Mouse (Mus musculus): Measurements from ENCODE around the gene Fbxo11. TPM values are rescaled to one million over a fixed set of nuclear protein-coding genes. Genes with fewer than 3 reads are reported as not detected.
"Not testable (repeated sequence)": the region's sequence is repeated elsewhere in the genome, so short reads cannot be mapped to it uniquely, and the experiment has no call there.

Fbxo11 gene
- polyA plus RNA-seq, 1 experiment from 2014 or later, result 4.1 TPM

DNA sequence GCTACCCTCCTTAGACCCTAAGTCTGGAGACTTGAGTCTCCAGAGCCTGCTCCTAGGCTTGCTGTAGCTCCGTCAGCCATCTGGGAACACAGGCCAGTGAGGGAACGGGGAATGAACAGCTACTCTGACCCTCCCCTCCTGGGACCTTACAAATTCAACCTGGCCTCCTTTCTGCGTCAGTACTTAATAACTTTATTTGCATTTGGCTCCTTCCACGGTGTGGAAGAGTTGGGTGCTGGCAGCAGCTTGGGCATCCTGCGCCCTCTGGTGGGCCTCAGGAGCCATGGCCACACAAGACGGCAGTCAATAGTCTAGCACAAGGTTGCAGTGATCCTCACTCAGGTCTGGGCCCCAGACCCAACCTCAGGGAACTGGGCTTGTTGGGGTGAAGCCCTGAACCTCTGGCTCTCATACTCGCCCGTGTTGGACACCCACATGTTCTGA lies 96.6 kb downstream of the Fbxo11 start:
- TF ChIP-seq CTCF (IDR thresholded peaks at IDR 0.05; ENCODE audit: low read depth), result 0 out of 2 replicates have a peak, but pooled peaks have one; percentile 8
- ATAC-seq, result peak; percentile 76
- not testable (repeated sequence) for H3K4me2 ChIP-seq (ENCODE audit: low read depth, low read length); H3K4me1 ChIP-seq (ENCODE audit: insufficient read depth); H3K4me3 ChIP-seq (ENCODE audit: low read depth, low read length); H3K27ac ChIP-seq (ENCODE audit: low read depth); H3K9me3 ChIP-seq (ENCODE audit: low read length); H3K27me3 ChIP-seq (ENCODE audit: insufficient read depth, low read length); H3K36me3 ChIP-seq (replicated peaks; ENCODE audit: insufficient read depth, low read length); H3K9ac ChIP-seq (replicated peaks); DNase-seq
- 50% methylated on average over 6 of the region's 8 CpGs for WGBS (ENCODE audit: insufficient replicate concordance)

GRCm38 (mm10) chr17:87963081-87964075 lies 101.7 kb downstream of the Fbxo11 start:
- DNase-seq (no peak), ATAC-seq (no peak)
- H3K4me3 ChIP-seq (ENCODE audit: low read depth, low read length), result no peak overlapping the region
- H3K4me1 ChIP-seq (ENCODE audit: insufficient read depth), result no peaks in the 10 kb centered on the region
- peaks cover 2% of the 10 kb centered on the region; the same call in 1 of the 2 replicates for H3K9me3 ChIP-seq (ENCODE audit: low read length)
- no peak overlapping the region for H3K4me2 ChIP-seq (ENCODE audit: low read depth, low read length)
- H3K27ac ChIP-seq (ENCODE audit: low read depth), result no peak overlapping the region
- TF ChIP-seq CTCF (IDR thresholded peaks at IDR 0.05; ENCODE audit: low read depth) (no peak), EP300 (IDR thresholded peaks at IDR 0.05; ENCODE audit: low read depth) (no peak)
- no peaks in the 10 kb centered on the region for H3K36me3 ChIP-seq (replicated peaks; ENCODE audit: insufficient read depth, low read length)
- H3K27me3 ChIP-seq (ENCODE audit: insufficient read depth, low read length), result no peaks in the 10 kb centered on the region
- H3K9ac ChIP-seq (replicated peaks), result no peak overlapping the region
- WGBS (ENCODE audit: insufficient replicate concordance), result 87% methylated on average over 13 of the region's 14 CpGs

DNA sequence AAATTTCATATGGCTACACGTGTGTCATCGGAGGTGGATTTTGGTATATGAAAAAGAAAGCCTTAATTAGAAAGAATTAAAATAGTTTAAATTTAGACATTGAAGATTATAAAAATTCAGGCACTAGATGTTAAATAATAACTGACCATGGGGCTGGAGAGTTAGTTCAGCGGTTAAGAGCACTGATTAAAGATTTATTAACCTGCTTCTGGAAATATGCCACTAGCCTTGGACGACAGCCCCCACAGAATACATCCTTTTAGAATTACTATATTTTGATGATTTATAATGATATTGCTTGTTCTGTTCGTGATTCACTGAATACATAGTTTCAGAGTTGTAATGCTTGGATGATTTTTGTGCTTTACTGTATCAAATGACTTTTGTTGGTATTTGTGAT lies 105.2 kb downstream of the Fbxo11 start:
- not testable (repeated sequence) for H3K4me3 ChIP-seq (ENCODE audit: low read depth, low read length); H3K4me1 ChIP-seq (ENCODE audit: insufficient read depth); H3K27ac ChIP-seq (ENCODE audit: low read depth); H3K4me2 ChIP-seq (ENCODE audit: low read depth, low read length); H3K9ac ChIP-seq (replicated peaks); DNase-seq; H3K27me3 ChIP-seq (ENCODE audit: insufficient read depth, low read length); ATAC-seq; H3K9me3 ChIP-seq (ENCODE audit: low read length); H3K36me3 ChIP-seq (replicated peaks; ENCODE audit: insufficient read depth, low read length)
- 76% methylated on average over 5 of the region's 5 CpGs for WGBS (ENCODE audit: insufficient replicate concordance)

DNA sequence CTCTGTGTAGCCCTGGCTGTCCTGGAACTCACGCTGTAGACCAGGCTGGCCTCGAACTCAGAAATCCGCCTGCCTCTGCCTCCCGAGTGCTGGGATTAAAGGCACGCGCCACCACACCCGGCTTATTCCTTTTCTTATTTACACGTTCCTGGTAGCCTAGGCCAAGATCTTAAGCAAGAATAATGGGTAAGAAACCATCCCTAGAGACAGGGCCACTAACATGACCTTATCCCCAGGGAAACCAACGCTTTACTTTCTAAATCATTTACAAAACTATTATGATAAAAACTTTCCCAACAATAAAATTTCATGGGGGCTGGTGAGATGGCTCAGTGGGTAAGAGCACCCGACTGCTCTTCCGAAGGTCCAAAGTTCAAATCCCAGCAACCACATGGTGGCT lies 105.7 kb downstream of the Fbxo11 start:
- ATAC-seq; H3K27me3 ChIP-seq (ENCODE audit: insufficient read depth, low read length): not testable (repeated sequence)
- WGBS (ENCODE audit: insufficient replicate concordance), result 83% methylated on average over 11 of the region's 11 CpGs

DNA sequence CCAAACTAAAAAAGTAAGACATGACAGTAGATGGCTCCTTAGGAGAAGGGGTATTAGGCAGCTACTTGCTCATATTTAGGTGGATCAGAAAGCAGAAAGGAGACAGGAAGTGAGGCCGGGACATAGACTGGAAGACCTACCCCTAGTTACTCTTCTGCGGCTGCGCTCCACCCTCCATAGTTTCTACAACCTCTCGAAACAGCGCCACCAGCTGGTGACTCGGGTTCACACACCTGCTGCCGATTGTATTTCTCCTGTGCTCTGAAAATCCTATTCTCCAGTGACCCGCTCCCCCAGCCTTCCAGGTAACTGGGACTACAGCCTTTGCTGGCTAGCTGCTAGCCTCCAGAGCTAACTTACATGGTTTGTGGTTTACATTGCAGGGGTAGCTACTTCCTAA lies 106.8 kb downstream of the Fbxo11 start:
- WGBS (ENCODE audit: insufficient replicate concordance), result 62% methylated on average over 8 of the region's 8 CpGs
- Histone ChIP-seq H3K4me1 (ENCODE audit: insufficient read depth) (no peaks in the 10 kb centered on the region), H3K4me2 (ENCODE audit: low read depth, low read length) (no peak overlapping the region), H3K9me3 (ENCODE audit: low read length) (no peaks in the 10 kb centered on the region; the same call in 1 of the 2 replicates), H3K4me3 (ENCODE audit: low read depth, low read length) (no peak overlapping the region), H3K36me3 (replicated peaks; ENCODE audit: insufficient read depth, low read length) (no peaks in the 10 kb centered on the region), H3K27me3 (ENCODE audit: insufficient read depth, low read length) (no peaks in the 10 kb centered on the region), H3K27ac (ENCODE audit: low read depth) (no peak overlapping the region), H3K9ac (replicated peaks) (no peak overlapping the region)
- no peak for DNase-seq
- TF ChIP-seq EP300 (IDR thresholded peaks at IDR 0.05; ENCODE audit: low read depth) (no peak), CTCF (IDR thresholded peaks at IDR 0.05; ENCODE audit: low read depth) (peak; percentile 36)
- ATAC-seq, result no peak

More for the DNA sequence above, 105.7 kb downstream of the Fbxo11 start:
- H3K4me2 ChIP-seq (ENCODE audit: low read depth, low read length); H3K27ac ChIP-seq (ENCODE audit: low read depth); H3K9ac ChIP-seq (replicated peaks); H3K9me3 ChIP-seq (ENCODE audit: low read length); DNase-seq; H3K36me3 ChIP-seq (replicated peaks; ENCODE audit: insufficient read depth, low read length); H3K4me1 ChIP-seq (ENCODE audit: insufficient read depth); H3K4me3 ChIP-seq (ENCODE audit: low read depth, low read length): not testable (repeated sequence)

DNA sequence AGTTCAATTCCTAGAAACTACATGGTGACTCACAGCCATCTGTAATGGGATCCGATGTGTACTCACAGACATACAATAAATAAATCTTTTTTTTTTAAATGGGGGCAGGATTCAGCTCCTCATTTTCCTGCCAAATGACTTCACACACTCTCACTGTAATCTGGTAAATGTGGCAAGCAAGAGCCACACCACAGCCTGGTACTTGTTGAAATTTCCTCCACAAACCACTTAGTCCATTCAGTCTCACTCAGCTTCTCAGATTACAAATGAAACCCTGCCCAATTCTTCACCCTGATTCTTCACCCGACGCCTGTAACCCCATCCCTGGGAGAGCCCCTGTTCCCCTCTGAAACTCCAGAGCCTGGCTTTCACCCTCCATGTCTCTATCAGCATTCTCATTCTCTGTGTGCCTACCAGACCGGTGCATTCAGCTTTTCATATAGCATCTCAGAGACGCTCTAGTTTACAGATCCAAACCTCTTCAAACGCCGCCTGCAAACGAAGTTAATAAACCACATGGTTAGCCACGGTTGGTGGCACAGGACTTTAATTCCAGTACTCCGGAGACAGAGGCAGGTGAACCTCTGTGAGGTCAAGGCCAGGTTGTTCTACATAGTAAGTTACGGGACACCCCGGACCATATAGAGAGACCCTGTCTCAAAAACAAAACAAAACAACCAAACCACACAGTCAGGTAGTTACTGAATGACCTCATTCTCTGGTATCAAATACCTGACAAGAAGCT lies 107.8 kb downstream of the Fbxo11 start:
- Histone ChIP-seq H3K4me1 (ENCODE audit: insufficient read depth) (no peaks in the 10 kb centered on the region), H3K27ac (ENCODE audit: low read depth) (no peak overlapping the region), H3K9ac (replicated peaks) (no peak overlapping the region), H3K27me3 (ENCODE audit: insufficient read depth, low read length) (no peaks in the 10 kb centered on the region), H3K4me2 (ENCODE audit: low read depth, low read length) (no peak overlapping the region), H3K36me3 (replicated peaks; ENCODE audit: insufficient read depth, low read length) (no peaks in the 10 kb centered on the region), H3K9me3 (ENCODE audit: low read length) (no peaks in the 10 kb centered on the region; the same call in 1 of the 2 replicates), H3K4me3 (ENCODE audit: low read depth, low read length) (no peak overlapping the region)
- WGBS (ENCODE audit: insufficient replicate concordance), result 72% methylated on average over 12 of the region's 12 CpGs
- DNase-seq (no peak), ATAC-seq (no peak)
- no peak for TF ChIP-seq EP300 (IDR thresholded peaks at IDR 0.05; ENCODE audit: low read depth)
- TF ChIP-seq CTCF (IDR thresholded peaks at IDR 0.05; ENCODE audit: low read depth), result no peak

DNA sequence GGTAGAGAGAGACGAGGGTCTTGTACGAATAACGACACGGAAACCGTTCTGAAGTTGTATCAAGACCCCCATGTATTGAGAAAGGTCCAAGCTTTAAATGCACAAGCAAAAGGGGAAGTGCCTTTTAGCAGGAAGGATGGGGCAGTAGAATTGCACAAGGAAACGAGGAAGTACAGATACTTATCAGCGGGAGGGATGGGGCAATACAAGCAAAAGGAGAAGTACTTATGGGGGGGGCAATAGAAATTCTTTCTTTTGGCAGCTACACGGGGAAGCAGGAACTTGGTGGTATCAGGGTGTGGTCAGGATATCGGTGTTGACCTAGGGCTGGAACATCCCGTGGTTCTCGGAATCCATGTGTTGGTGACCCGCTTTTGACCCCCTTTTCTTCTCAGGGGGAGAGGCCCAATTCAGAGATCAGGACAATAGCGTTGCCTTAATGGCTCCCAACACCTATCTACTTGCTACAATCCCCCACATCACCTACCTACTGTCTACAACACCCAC lies 110.4 kb downstream of the Fbxo11 start:
- WGBS (ENCODE audit: insufficient replicate concordance), result 66% methylated on average over 13 of the region's 13 CpGs
- H3K4me3 ChIP-seq (ENCODE audit: low read depth, low read length); H3K4me2 ChIP-seq (ENCODE audit: low read depth, low read length); H3K9ac ChIP-seq (replicated peaks); H3K36me3 ChIP-seq (replicated peaks; ENCODE audit: insufficient read depth, low read length); ATAC-seq; H3K9me3 ChIP-seq (ENCODE audit: low read length); H3K4me1 ChIP-seq (ENCODE audit: insufficient read depth); H3K27ac ChIP-seq (ENCODE audit: low read depth); DNase-seq; H3K27me3 ChIP-seq (ENCODE audit: insufficient read depth, low read length): not testable (repeated sequence)
